Mouse (Mus musculus): ENCODE data around the gene Phactr1. TPM values are rescaled to one million over a fixed set of nuclear protein-coding genes. Genes with fewer than 3 reads are reported as not detected.

The Phactr1 gene
- polyA plus RNA-seq, 1 experiment from 2014 or later, result 0.72 TPM

DNA sequence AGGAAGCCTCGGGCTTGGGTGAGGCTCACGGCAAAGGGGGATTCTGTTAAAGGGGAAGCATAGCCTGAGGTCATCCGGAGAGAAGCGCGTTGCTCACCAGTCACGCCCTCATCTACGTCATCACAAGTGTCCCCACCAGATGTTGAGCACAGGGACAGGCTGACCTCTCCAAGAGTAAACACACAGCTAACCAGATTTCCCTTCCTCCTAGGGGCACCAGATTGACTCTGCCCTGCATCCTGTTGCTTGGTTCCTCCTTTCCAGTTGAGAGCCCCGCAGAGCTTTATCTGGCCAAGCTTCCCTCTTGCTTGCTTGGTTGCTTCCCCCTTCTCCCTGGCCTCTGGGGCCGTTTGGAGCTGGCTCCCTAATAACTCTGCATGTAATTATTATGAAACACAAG is 148.6 kb downstream of the Phactr1 start:
- peak; percentile 75 for ATAC-seq
- WGBS (ENCODE audit: insufficient replicate concordance), result 19% methylated on average over 9 of the region's 9 CpGs

DNA sequence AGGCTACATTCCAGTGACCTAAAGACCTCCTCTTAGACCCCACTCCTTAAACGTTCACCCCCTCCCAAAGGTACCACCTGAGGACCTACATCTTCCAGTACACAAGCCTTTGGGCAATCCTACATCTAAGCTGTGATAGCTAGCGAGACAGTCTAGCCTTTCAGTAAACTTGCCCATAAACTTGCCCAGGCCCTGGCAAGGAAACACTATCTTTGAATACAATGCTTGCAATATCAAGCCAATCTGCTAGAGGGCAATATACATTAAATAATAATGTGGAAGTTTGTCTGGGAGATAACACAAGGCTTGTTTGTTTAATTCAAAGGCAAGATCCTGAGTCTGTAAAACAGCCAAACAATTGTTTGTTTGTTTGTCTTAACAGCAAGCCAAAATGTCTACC is 155.0 kb downstream of the Phactr1 start:
- H3K9me3 ChIP-seq (ENCODE audit: low read length), result no peaks in the 10 kb centered on the region
- no peaks in the 10 kb centered on the region for H3K4me1 ChIP-seq (ENCODE audit: insufficient read depth)
- no peak overlapping the region for H3K4me3 ChIP-seq (ENCODE audit: low read depth, low read length)
- no peaks in the 10 kb centered on the region for H3K36me3 ChIP-seq (replicated peaks; ENCODE audit: insufficient read depth, low read length)
- no peak overlapping the region for H3K27ac ChIP-seq (ENCODE audit: low read depth)
- no peak overlapping the region for H3K9ac ChIP-seq (replicated peaks)
- no peak overlapping the region for H3K4me2 ChIP-seq (ENCODE audit: low read depth, low read length)
- no peak for DNase-seq
- H3K27me3 ChIP-seq (ENCODE audit: insufficient read depth, low read length), result no peaks in the 10 kb centered on the region
- no peak for ATAC-seq
- TF ChIP-seq CTCF (IDR thresholded peaks at IDR 0.05; ENCODE audit: low read depth), result peak; percentile 35; the same call in 1 of the 2 replicates
- no peak for TF ChIP-seq EP300 (IDR thresholded peaks at IDR 0.05; ENCODE audit: low read depth)
- WGBS (ENCODE audit: insufficient replicate concordance), result 48% methylated on average over 2 of the region's 2 CpGs

More for the DNA sequence above, 148.6 kb downstream of the Phactr1 start:
- no peaks in the 10 kb centered on the region for H3K9me3 ChIP-seq (ENCODE audit: low read length)
- peak; percentile 34 for DNase-seq
- H3K4me1 ChIP-seq (ENCODE audit: insufficient read depth), result no peaks in the 10 kb centered on the region
- TF ChIP-seq CTCF (IDR thresholded peaks at IDR 0.05; ENCODE audit: low read depth) (no peak), EP300 (IDR thresholded peaks at IDR 0.05; ENCODE audit: low read depth) (no peak; the same call in 1 of the 2 replicates)
- H3K4me2 ChIP-seq (ENCODE audit: low read depth, low read length), result no peak overlapping the region; the same call in 1 of the 2 replicates
- no peak overlapping the region for H3K9ac ChIP-seq (replicated peaks)
- no peaks in the 10 kb centered on the region for H3K36me3 ChIP-seq (replicated peaks; ENCODE audit: insufficient read depth, low read length)
- no peak overlapping the region for H3K4me3 ChIP-seq (ENCODE audit: low read depth, low read length)
- H3K27me3 ChIP-seq (ENCODE audit: insufficient read depth, low read length), result no peaks in the 10 kb centered on the region
- no peak overlapping the region for H3K27ac ChIP-seq (ENCODE audit: low read depth)

DNA sequence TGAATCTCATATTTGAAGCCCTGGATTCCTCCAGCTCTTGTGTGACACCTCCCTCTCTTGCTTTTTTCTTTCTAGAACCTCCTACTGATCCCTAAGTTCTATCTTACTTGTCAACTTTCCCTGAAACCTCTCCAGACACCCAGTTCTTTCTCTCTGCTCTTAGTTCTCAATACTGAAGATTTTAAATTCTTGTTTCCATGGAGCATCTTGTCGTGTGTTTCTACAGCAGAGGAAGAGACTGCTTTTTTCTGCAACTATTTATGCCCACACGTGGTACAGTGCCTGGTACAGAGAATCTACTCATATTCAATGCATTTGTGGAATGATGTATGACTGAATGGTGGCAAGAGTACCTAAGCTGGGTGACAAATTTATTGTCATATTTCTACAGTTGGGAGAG is 158.9 kb downstream of the Phactr1 start:
- no peak overlapping the region for H3K4me2 ChIP-seq (ENCODE audit: low read depth, low read length)
- no peak for ATAC-seq

DNA sequence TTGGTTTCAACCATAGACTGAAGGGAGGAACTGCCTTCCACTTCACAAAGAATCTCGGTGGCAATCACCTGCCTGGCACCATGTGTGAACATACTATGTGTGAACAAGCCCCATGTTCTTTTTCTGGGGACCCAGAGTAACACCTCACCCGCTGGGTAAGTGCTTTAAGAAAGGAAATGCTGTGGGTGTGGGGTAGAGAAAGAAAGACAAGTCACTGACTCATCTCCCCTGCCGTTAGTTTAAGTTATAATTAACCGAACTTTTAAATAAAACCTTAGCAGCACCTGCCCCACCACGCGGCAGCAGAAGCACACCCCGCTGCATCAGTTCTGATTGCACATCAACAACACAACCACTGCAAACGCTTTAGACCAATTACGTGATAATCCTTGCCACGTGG is 171.7 kb downstream of the Phactr1 start:
- H3K4me3 ChIP-seq (ENCODE audit: low read depth, low read length), result no peak overlapping the region
- 73% methylated on average over 10 of the region's 10 CpGs for WGBS (ENCODE audit: insufficient replicate concordance)
- no peak overlapping the region for H3K9ac ChIP-seq (replicated peaks)
- DNase-seq (no peak), ATAC-seq (no peak)
- no peaks in the 10 kb centered on the region for H3K4me1 ChIP-seq (ENCODE audit: insufficient read depth)
- H3K27me3 ChIP-seq (ENCODE audit: insufficient read depth, low read length), result no peaks in the 10 kb centered on the region
- H3K27ac ChIP-seq (ENCODE audit: low read depth), result no peak overlapping the region
- TF ChIP-seq CTCF (IDR thresholded peaks at IDR 0.05; ENCODE audit: low read depth) (no peak), EP300 (IDR thresholded peaks at IDR 0.05; ENCODE audit: low read depth) (no peak)
- no peaks in the 10 kb centered on the region for H3K36me3 ChIP-seq (replicated peaks; ENCODE audit: insufficient read depth, low read length)
- no peaks in the 10 kb centered on the region for H3K9me3 ChIP-seq (ENCODE audit: low read length)
- H3K4me2 ChIP-seq (ENCODE audit: low read depth, low read length), result no peak overlapping the region

More for the DNA sequence above, 158.9 kb downstream of the Phactr1 start:
- no peak for TF ChIP-seq CTCF (IDR thresholded peaks at IDR 0.05; ENCODE audit: low read depth)
- no peak for TF ChIP-seq EP300 (IDR thresholded peaks at IDR 0.05; ENCODE audit: low read depth)
- no peak overlapping the region for H3K4me3 ChIP-seq (ENCODE audit: low read depth, low read length)
- 52% methylated on average over 2 of the region's 2 CpGs for WGBS (ENCODE audit: insufficient replicate concordance)
- no peaks in the 10 kb centered on the region for H3K36me3 ChIP-seq (replicated peaks; ENCODE audit: insufficient read depth, low read length)
- DNase-seq, result no peak
- H3K27ac ChIP-seq (ENCODE audit: low read depth), result no peak overlapping the region
- no peaks in the 10 kb centered on the region for H3K9me3 ChIP-seq (ENCODE audit: low read length)
- H3K9ac ChIP-seq (replicated peaks), result no peak overlapping the region
- no peaks in the 10 kb centered on the region for H3K27me3 ChIP-seq (ENCODE audit: insufficient read depth, low read length)
- H3K4me1 ChIP-seq (ENCODE audit: insufficient read depth), result no peaks in the 10 kb centered on the region

DNA sequence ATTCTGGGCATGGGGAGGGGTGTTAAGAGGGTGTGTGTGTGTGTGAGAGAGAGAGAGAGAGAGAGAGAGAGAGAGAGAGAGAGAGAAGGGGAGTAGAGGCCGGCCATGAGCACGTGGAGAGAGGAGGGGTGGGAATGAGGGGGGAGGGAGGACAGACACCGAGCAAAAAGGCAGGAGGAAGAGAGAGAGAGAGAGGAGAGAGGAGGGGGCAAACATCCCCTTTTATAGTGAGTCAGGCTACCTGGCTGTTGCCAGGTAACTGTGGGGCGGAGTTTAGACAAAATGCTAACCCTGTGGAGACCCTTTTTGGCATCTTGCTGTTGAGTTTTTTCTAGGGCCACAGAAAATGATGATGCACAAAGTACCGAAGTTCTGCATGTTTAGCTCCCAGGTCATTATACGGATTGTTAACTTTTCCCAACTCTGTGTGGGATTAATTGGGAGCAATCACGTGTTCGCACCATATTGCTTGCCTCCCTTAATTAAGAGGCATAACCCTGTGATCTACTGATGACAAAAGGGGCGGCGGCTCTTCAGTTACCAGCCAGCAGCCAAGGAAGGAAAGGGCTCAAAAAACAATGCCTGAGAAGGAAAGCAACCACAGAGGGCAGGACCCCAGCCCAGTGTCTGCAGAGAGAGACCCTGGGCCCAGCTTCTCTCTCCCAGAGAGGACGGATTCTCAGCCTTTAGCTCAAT is 173.6 kb downstream of the Phactr1 start:
- no peak for ATAC-seq
- no peak for DNase-seq
- Histone ChIP-seq H3K9ac (replicated peaks) (no peak overlapping the region), H3K4me2 (ENCODE audit: low read depth, low read length) (no peak overlapping the region), H3K4me1 (ENCODE audit: insufficient read depth) (no peaks in the 10 kb centered on the region), H3K9me3 (ENCODE audit: low read length) (no peaks in the 10 kb centered on the region), H3K27ac (ENCODE audit: low read depth) (no peak overlapping the region), H3K4me3 (ENCODE audit: low read depth, low read length) (no peak overlapping the region), H3K27me3 (ENCODE audit: insufficient read depth, low read length) (no peaks in the 10 kb centered on the region), H3K36me3 (replicated peaks; ENCODE audit: insufficient read depth, low read length) (no peaks in the 10 kb centered on the region)
- WGBS (ENCODE audit: insufficient replicate concordance), result 32% methylated on average over 11 of the region's 11 CpGs
- TF ChIP-seq EP300 (IDR thresholded peaks at IDR 0.05; ENCODE audit: low read depth), result no peak
- no peak for TF ChIP-seq CTCF (IDR thresholded peaks at IDR 0.05; ENCODE audit: low read depth)

DNA sequence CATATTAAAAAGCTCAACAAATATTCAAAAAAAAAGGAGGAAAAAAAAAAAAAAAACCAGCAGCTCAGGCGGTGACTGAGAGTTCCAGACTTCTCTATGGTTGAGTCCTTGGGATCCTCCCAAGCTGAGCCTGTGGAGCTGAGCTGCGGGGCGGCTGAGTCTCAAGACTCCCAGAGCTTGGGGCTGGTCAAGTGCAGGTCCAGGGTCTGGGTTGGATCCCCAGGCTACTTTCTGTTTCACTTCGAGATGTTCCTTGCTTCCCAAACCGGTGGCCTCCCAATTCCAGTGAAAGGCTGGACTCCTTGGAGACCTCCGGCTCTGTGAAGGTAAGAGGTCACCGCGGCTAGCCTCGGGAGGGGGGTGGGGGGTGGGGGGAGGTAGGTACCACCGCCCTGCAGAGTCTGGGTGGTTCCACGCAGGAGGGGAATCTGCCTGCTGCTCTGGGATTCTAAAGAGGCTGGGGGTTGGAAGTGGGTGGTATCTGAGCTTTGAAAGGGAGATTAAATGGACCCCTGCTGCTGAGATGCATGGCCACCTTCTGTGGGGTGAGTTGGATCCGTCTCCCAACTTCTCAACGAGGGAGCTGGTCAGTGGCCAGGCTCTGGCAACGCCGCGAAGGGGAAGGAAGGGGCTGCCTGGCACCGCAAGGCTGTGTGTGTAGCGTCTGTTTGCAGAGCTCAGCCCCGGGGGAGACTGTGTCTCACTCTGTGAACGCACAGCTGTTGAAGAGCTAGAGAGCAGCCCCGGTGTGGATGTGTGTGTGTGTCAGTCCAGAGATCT is 185.9 kb downstream of the Phactr1 start:
- Histone ChIP-seq H3K36me3 (replicated peaks; ENCODE audit: insufficient read depth, low read length) (no peaks in the 10 kb centered on the region), H3K4me2 (ENCODE audit: low read depth, low read length) (peak overlapping the region; percentile 72), H3K4me1 (ENCODE audit: insufficient read depth) (no peaks in the 10 kb centered on the region; the same call in 1 of the 2 replicates), H3K9me3 (ENCODE audit: low read length) (no peaks in the 10 kb centered on the region), H3K9ac (replicated peaks) (peak overlapping the region; percentile 60), H3K27me3 (ENCODE audit: insufficient read depth, low read length) (no peaks in the 10 kb centered on the region), H3K4me3 (ENCODE audit: low read depth, low read length) (peak overlapping the region; percentile 60), H3K27ac (ENCODE audit: low read depth) (no peak overlapping the region)
- ATAC-seq, result no peak
- TF ChIP-seq CTCF (IDR thresholded peaks at IDR 0.05; ENCODE audit: low read depth) (no peak), EP300 (IDR thresholded peaks at IDR 0.05; ENCODE audit: low read depth) (no peak)
- peak; percentile 39 for DNase-seq
- 4% methylated on average over 21 of the region's 21 CpGs for WGBS (ENCODE audit: insufficient replicate concordance)
